Mouse (Mus musculus) right cerebral cortex, postnatal 10 days (tissue): ENCODE results near the gene Psmd11.
"Not testable (repeated sequence)": the region's sequence is repeated elsewhere in the genome, so short reads cannot be mapped to it uniquely, and the experiment has no call there.

Source experiments
- DNase-seq, 2 experiments: peaks; one replicate each; pipeline ENCODE4 v3.0.0; 2021; ENCODE audit warnings: low spot score in 2 of 2

The Psmd11 gene

GRCm38 (mm10) chr11:80426029-80426813, 2.2 kb upstream of the Psmd11 start:
- DNase-seq, result not testable (repeated sequence)

GRCm38 (mm10) chr11:80429009-80429475, 627 bp downstream of the Psmd11 start:
- DNase-seq, result peak; percentile 53 to 55

- DNase-seq, result no peak
Observed at GRCm38 (mm10) chr11:80429500-80430166, 1.2 kb downstream of the Psmd11 start.

GRCm38 (mm10) chr11:80430366-80430910, 2.0 kb downstream of the Psmd11 start:
- no peak for DNase-seq

- DNase-seq, result no peak
Observed at GRCm38 (mm10) chr11:80446916-80447315, 18.5 kb downstream of the Psmd11 start.

GRCm38 (mm10) chr11:80449859-80450258, 21.4 kb downstream of the Psmd11 start:
- no peak for DNase-seq

- DNase-seq, result no peak
Observed at GRCm38 (mm10) chr11:80452242-80452641, 23.8 kb downstream of the Psmd11 start.

- no peak for DNase-seq
Observed at GRCm38 (mm10) chr11:80453198-80453597, 24.8 kb downstream of the Psmd11 start.

GRCm38 (mm10) chr11:80463605-80464130, 35.3 kb downstream of the Psmd11 start:
- DNase-seq, result not testable (repeated sequence)

- peak; percentile 39 to 51 for DNase-seq
Observed at GRCm38 (mm10) chr11:80471836-80472605, 43.6 kb downstream of the Psmd11 start.

- DNase-seq, result peak; percentile 62 to 74
Observed at GRCm38 (mm10) chr11:80474175-80474691, 45.8 kb downstream of the Psmd11 start.

GRCm38 (mm10) chr11:80474846-80475245, 46.4 kb downstream of the Psmd11 start:
- DNase-seq, result peak in 1 of 2 experiments; percentile 45

GRCm38 (mm10) chr11:80475544-80475943, 47.1 kb downstream of the Psmd11 start:
- no peak for DNase-seq

- peak; percentile 95 for DNase-seq
Observed at GRCm38 (mm10) chr11:80476222-80477189, 48.1 kb downstream of the Psmd11 start, which contains the start of gene Cdk5r1. TSS of gene Cdk5r1 (plus strand) at chr11:80477023.

- peak in 1 of 2 experiments; percentile 68 for DNase-seq
Observed at GRCm38 (mm10) chr11:80477341-80478199, 49.2 kb downstream of the Psmd11 start.

GRCm38 (mm10) chr11:80478694-80479412, 50.4 kb downstream of the Psmd11 start:
- no peak for DNase-seq

- peak; percentile 50 to 68 for DNase-seq
Observed at GRCm38 (mm10) chr11:80479425-80479824, 51.0 kb downstream of the Psmd11 start.
